Mouse (Mus musculus): Measurements from ENCODE around the gene Tsfm.
"Not testable (repeated sequence)": the region's sequence is repeated elsewhere in the genome, so short reads cannot be mapped to it uniquely, and the experiment has no call there.

Gene Tsfm

DNA sequence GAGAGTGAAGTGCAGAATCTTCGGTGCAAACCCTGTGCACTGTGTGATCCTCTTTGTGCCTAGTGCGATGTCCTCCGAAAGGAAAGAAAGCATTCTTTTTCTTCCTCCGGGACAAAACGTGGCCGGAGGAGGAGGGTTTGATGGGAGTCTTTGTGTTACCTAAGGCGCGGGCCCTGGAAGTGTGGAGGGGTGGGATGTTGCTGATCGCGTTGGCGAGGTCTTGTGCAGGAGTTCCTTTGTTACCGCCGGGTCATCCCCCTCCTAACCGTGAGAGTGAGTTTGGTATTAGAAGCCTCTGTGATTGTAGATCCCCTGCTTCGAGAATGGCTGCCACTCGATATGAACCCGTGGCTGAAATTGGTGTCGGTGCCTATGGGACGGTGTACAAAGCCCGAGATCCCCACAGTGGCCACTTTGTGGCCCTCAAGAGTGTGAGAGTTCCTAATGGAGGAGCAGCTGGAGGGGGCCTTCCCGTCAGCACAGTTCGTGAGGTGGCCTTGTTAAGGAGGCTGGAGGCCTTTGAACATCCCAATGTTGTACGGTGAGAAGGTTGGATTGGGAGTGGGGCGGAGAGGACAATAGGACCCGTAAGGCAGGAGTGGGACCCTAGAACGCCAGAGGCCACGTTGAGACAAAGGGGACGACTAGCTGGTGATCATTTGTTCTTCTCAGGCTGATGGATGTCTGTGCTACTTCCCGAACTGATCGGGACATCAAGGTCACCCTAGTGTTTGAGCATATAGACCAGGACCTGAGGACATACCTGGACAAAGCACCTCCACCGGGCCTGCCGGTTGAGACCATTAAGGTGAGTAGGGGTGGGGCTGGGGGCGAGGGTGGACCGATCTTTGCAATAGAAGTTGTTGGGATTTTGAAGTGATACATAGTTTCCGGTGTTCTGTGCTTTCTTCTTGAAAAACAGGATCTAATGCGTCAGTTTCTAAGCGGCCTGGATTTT is 33.6 kb upstream of the Tsfm start:
- no peak for DNase-seq (ENCODE audit: low spot score in 2 of 2)

DNA sequence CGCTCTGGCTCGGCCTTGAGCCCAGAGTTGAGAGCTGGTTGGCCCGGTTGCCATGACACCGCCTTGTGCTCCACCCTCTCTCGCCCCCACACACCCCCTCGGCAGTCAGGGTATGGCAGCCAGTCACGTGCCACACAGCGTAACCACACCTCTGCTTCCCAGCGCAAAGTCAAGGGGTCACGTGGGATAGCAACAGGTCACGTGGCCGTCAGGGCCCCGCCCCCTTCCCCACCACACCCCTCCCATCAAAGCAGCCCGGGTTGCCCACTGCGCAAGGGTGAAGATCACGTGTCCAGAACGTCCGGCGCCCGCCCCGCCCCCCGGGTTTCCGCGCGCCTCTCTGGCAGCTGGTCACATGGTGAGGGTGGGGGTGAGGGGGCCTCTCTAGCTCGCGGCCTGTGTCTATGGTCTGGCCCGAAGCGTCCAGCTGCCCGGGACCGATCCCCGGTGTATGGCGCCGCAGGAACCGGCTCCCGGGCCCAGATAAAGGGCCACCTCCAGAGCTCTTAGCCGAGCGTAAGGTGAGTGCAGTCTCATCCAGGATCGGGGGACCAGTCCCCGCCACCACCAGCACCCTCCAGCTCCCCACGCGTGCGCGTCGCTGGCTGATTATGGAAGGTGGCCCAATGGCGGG is 32.7 kb upstream of the Tsfm start, which contains the start of gene Cdk4:
Gene Cdk4 (plus strand): TSS at position 296 of the 634 bp plus-strand sequence.
- DNase-seq (ENCODE audit: low spot score in 2 of 2) = peak; percentile 98 to 99

DNA sequence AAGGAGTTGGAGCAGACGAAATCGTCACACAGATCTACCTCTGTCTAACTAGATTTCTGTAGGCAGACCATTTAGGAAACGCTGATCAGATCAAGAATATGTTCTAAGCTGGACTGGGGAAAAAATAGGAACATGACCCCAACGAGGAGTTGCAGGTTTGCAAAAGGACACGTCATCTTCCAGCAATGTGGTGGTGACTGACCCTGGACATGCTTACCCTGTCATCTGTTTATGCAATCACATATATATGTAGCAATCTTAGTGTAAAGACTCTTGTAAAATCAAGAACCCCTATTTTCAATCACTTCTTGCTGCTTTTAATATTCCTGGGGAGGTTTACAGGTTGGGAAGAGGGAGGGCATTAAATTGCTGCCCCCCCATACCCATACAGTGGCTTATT is 31.9 kb upstream of the Tsfm start:
- no peak for DNase-seq (ENCODE audit: low spot score in 2 of 2)

DNA sequence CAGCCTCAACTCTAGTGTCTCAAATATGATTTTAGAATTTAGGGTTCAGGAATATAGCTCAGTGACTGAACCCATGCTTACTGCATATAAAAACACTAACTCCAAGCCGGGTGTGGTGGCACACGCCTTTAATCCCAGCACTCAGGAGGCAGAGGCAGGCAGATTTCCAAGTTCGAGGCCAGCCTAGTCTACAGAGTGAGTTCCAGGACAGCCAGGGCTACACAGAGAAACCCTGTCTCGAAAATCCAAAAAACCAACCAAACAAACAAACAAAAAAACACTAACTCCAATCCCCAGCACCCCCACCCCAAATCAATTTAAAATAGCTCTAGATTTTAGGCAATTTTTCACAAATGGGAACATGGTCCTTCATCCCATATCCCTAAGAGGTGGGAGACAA is 31.5 kb upstream of the Tsfm start:
- not testable (repeated sequence) for DNase-seq (ENCODE audit: low spot score in 2 of 2)

- DNase-seq (ENCODE audit: low spot score in 2 of 2) = no peak
Measured at GRCm38 (mm10) chr10:127061513-127061912, 30.9 kb upstream of the Tsfm start.

DNA sequence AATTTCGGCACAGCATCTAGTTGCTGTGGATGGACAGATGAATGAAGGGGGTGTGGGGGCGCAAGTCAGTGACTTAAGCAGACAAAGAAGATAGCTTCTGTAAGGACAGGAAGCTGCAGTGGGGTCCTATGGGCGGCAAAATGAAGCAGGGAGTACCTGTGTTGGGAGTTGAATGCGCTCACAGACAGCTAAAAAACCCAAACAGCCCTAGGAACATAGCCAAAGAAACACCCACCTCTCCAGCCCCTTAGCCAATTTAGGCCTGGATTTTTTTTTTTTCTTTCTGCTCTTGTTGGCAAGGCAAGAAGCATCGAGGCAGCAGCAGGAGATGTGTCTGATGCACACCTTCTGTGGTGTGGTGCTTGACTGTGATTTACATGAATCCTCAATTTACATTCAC is 30.4 kb upstream of the Tsfm start:
- no peak for DNase-seq (ENCODE audit: low spot score in 2 of 2)

DNA sequence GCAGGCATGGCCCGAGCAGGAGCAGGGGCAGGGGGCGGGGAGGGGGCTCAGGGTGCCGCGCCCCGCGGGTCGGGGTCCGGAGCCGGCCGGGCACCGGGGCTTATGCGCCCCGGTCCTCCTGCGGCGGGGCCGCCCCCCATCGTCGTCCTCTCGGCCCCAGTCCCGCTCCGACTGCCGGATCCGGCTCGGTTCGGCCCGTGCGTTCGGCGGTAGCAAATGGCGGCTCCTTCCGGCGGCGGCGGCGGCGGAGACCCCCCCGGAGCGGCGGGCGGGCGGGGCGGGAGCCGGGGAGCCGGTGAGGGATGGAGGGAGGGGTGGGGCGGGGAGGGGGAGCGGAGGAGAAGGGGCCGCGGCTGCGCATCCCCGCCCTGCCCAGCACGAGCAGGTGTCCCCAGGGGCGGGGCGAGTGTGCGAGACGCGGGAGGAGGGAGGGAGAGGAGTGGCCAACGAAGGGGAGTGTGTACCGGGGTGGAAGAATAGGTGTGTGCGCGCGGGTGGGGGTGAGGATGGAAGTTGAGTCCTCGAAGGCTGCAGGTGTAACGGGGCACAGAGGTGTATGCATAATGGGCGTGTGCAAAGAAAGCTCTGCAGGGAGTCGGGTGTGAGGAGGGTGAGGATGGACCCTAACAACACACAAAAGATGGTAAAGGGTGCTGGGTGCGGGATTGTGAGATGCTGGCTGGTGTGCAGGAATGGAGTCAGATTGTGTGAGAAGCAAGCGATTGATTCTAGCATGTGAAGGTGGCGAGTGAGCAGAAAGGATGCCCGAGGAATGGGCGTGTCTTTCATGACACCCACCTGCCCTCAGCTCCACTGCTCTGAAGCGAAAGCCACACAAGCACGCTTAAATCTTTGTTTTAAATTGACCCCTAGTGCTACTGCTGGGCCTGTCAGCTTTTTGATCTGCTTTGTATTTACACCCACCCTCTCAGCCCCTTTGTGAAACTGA is 29.6 kb upstream of the Tsfm start, which contains the start of gene March9:
Gene March9 (minus strand): TSS at position 217 of the 949 bp plus-strand sequence.
- peak; percentile 74 to 75 for DNase-seq (ENCODE audit: low spot score in 2 of 2)

DNA sequence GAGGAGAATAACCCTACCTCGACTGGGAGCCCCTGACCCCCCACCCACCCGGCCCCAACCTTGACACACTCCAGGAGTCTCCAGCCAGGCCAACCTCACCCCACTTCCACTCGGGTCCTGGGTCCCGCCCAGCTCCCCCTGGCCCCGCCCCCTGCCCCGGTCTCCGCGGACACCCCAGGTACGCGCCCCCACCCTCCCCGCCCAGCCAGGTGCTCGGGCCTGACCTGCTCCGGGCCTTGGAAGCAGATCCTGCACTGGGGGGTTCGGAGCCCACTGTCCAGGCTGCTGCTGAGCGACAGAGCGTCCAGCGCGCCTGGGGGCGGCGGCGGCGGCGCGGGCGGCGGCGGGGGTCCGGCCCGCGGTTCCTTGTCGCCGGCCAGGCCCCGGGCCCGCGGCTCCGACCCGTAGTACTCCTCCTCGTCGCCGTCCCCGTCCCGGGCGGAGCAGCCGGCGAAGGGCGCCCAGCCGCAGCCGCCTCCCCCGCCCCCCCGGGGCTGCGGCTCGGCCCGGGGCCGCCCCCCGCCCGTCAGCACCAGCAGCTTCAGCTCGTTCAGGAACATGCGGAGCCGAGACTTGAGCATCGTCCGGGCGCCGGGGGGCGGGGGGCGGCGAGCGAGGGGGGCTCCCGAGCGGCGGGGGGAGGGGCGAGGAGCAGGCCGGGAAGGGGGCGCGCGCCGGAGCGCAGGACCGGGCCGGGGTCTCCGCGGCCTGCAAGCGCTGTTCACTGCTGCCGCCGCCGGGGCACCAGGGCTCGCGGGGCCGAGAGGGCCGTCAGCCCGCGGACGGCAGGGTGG is 28.7 kb upstream of the Tsfm start:
- DNase-seq (ENCODE audit: low spot score in 2 of 2) = no peak

DNA sequence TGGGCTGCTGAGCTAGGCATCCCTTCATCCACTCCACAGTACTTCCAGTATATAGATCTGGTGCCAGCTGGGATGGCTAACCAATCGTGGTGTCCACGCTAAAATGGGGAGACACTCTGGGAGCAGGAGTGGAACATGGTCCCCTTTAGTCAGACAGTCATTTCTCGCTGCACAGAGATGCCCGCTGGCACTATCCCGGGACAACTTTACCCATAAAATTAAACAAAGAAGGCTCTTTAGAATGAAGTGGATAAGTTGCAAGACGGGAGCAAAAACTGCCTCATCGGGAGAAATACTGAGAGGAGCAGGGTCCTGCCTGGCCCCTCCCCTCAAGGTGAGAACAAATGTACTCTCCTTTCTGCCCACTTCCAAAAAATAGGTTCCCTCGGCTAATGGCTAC is 28.1 kb upstream of the Tsfm start:
- no peak for DNase-seq (ENCODE audit: low spot score in 2 of 2)

GRCm38 (mm10) chr10:127058161-127058560 is 27.5 kb upstream of the Tsfm start:
- DNase-seq (ENCODE audit: low spot score in 2 of 2) = peak; percentile 74 to 81

DNA sequence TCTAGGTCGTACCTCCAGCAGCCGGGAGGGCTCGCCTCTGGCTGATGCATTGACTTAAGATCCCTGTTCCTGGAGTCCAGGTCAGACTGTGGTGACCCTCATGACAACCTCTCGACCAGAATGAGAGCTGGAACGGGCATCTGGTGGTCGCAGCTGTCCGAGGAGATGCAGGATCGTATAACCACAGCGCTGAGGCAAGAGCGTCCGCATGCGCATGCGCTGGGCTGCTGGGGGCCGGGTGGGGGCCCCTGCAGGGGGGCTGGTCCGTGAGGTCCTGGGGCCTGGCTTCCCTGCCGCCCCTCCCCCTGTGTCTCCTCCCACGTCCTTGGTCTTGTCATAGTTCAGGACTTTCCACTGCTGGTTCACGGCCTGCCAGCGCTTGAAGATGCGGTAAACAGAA is 25.9 kb upstream of the Tsfm start:
- no peak for DNase-seq (ENCODE audit: low spot score in 2 of 2)

DNA sequence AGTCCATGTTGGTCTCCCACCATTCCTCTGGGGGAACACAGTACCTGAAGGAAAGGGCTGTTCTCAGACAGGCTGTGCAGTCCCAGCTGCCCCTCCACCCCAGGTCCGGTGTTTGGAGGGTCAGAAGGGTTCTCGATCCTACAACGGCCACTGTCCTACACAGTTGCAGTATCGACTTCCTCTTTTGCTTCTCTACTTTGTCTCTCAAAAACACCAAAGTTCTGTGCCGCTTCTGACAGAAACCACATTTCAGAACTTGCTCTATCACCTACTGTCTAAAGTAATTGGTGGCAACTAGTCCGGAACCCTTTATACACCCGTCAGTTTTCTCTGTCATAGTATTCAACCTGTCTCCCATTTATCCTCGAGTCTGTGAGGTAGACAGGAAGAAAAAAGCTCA is 24.8 kb upstream of the Tsfm start:
- no peak for DNase-seq (ENCODE audit: low spot score in 2 of 2)

GRCm38 (mm10) chr10:127054646-127055045 is 24.0 kb upstream of the Tsfm start:
- DNase-seq (ENCODE audit: low spot score in 2 of 2) = no peak

DNA sequence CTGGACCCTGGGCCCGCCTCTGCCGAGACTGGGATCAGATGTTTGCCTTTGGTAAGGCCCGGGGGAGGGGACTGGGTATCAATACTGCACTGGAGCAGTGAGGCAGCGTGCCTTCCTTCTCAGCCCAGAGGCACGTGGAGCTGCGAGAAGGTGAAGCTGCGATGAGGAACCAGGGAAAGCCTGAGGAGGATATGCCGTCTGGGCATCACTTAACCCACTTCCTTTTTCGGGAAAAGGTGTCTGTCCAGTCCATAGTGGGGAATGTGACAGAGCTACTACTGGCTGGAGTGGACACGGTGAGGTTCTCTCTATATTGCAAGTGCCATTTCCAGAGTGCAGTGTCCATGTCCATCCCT is 19.5 kb upstream of the Tsfm start:
- DNase-seq (ENCODE audit: low spot score in 2 of 2) = no peak

GRCm38 (mm10) chr10:127049395-127050118 is 18.9 kb upstream of the Tsfm start:
- no peak for DNase-seq (ENCODE audit: low spot score in 2 of 2)

DNA sequence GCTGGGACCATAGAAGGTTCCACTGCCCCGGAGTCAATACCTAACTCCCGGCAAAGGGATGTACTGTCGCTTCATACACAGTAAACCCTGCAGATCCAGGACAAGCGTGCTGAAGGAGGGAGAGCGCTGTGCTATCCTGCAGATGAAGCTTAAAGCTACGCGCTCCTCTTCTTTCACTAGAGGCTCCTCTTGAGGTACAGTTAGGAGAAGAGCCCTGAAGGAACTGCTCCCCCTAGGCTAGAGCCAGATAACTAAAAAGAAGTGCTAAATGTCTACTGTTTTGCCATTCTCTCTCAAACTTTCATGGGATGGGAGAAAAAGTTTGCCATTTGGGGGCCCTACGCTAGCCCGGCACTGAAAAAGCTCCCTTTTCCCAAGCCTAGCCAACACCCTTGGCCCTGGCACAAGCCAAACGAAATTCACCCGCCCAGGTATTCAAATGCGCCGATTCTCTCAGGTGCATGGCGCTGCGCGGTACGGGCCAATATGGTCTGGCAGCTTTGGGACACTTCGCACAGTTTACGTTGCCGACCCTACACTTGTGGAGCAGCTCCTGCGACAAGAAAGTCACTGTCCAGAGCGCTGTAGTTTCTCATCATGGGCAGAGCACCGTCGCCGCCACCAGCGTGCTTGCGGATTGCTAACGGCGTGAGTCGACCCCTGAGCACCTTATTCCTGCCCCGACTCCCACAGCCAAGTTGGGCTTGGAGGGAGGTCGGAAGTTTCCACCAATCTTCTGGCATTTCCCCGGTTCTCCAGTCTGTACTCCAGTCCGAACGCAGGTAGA is 18.2 kb upstream of the Tsfm start:
- DNase-seq (ENCODE audit: low spot score in 2 of 2) = no peak

GRCm38 (mm10) chr10:127047954-127048353 is 17.3 kb upstream of the Tsfm start, which contains the start of gene Cyp27b1:
Cyp27b1 (plus strand) TSS chr10:127048250.
- no peak for DNase-seq (ENCODE audit: low spot score in 2 of 2)

- no peak for DNase-seq (ENCODE audit: low spot score in 2 of 2)
Measured at GRCm38 (mm10) chr10:127043187-127043586, 12.5 kb upstream of the Tsfm start.

DNA sequence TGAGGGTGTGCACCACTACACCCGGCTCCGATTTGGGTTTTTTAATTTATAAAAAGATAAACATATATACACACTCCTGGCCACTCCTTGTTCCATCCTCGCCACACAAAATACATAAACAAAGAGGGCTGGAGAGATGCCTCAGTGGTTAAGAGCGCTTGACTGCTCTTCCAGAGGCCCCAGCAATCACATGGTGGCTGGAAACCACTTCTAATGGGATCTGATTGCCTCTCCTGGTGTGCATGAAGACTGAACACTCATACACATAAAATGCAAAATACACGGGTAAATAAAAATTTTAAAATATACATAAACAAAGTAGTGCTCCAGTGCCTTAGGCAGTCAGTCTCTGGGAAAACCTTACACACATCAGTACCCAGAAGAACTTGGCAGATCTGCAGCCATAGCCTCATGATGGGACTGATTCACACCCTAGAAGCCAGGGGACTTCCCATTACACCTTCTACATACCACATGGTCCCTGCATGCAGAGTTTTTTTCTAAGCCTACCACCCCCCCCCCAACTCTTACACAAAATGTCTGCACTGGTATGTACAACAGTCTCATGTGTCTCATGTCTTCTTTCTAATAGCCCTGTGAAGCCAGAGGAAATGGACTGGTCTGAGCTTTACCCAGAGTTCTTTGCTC is 12.0 kb upstream of the Tsfm start:
- no peak for DNase-seq (ENCODE audit: low spot score in 2 of 2)

All from right cerebral cortex, adult 2 months (tissue).